Mouse (Mus musculus): ENCODE measurements around the gene Smoc1.

The Smoc1 gene

GRCm38 (mm10) chr12:81226590-81226989 is 200.0 kb downstream of the Smoc1 start:
- DNase-seq (ENCODE audit: low spot score), result no peak

GRCm38 (mm10) chr12:81227767-81228460 is 201.3 kb downstream of the Smoc1 start:
- DNase-seq (ENCODE audit: low spot score), result no peak

- DNase-seq (ENCODE audit: low spot score), result no peak
These were observed 207.3 kb downstream of the Smoc1 start for GRCm38 (mm10) chr12:81233746-81234380.

GRCm38 (mm10) chr12:81235456-81236330 is 209.1 kb downstream of the Smoc1 start:
- no peak for DNase-seq (ENCODE audit: low spot score)

Measured in retina, embryonic 14.5 days (tissue).